Mouse (Mus musculus) urinary bladder, adult 2 months (tissue): Measurements from ENCODE around the gene Irf7. TPM values are rescaled to one million over a fixed set of nuclear protein-coding genes. Genes with fewer than 3 reads are reported as not detected.
A peak's percentile ranks its signal among the peaks of the same experiment; 100 is the strongest.

ENCODE experiments used
- DNase-seq: peaks from one replicate; pipeline ENCODE4 v3.0.0; 2022; ENCODE audit warnings: low spot score
- polyA plus RNA-seq: library from polyadenylated mRNA; depleted of rRNA; stranded (reverse); fragments of >200 nt; gene quantifications from 2 replicates; pipeline ENCODE4 v1.2.3, GENCODE M21; 2012; rRNA removed

Irf7 gene
- polyA plus RNA-seq, 1 experiment: 23.3 TPM

DNA sequence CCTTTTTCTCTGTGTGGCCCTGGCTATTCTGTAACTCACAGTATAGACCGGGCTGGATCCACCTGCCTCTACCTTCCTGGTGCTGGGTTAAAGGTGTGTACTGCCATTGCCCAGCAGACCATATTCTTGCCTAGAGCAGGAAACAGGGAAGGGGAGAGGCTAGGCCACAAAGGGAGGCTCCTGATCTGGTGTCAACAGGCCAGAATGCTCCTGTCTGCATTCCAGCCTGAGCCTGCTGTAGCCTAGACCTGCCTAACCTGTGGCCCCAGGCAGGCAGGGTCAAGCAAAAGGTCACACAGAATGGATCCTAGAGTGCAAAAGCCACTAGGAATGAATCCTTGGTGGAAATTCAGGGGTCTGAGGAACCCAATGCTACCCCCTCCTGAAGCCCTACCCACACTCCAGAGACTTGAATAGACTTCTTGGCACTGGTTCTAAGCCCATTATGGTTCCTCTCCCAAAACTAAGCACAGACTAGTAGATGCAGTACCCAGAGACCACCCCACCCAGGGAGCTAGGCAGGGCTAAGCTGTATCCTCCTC lies 46.7 kb downstream of the Irf7 start:
- no peak for DNase-seq

GRCm38 (mm10) chr7:141218557-141219133 lies 47.6 kb downstream of the Irf7 start:
- no peak for DNase-seq

GRCm38 (mm10) chr7:141218141-141218540 lies 48.1 kb downstream of the Irf7 start:
- DNase-seq: no peak

DNA sequence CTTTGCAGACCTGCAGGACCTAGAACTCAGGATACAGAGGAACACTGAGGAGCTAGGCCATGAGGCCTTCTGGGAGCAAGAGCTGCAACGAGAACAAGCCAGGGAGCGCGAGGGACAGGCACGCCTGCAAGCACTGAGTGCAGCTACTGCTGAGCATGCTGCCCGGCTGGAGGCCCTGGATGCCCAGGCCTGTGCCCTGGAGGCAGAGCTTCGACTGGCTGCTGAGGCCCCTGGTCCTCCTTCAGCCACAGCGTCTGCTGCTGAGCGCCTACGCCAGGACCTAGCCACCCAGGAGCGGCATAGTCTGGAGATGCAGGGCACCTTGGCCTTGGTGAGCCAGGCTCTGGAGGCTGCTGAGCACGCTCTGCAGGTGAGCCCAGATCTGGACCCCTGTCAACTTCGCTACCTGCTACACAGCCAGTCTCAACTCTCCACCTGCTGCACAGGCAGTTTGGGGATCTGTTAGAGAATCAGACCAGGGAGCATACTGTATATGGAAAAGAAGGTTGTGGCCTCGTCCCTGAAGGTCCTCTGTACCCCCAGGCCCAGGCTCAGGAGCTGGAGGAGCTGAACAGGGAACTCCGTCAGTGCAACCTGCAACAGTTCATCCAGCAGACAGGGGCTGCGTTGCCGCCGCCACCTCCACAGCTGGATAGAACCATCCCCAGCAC lies 48.8 kb downstream of the Irf7 start:
- DNase-seq: no peak

GRCm38 (mm10) chr7:141216894-141217293 lies 49.4 kb downstream of the Irf7 start:
- no peak for DNase-seq

GRCm38 (mm10) chr7:141215880-141216733 lies 50.2 kb downstream of the Irf7 start:
- DNase-seq: peak; percentile 85

DNA sequence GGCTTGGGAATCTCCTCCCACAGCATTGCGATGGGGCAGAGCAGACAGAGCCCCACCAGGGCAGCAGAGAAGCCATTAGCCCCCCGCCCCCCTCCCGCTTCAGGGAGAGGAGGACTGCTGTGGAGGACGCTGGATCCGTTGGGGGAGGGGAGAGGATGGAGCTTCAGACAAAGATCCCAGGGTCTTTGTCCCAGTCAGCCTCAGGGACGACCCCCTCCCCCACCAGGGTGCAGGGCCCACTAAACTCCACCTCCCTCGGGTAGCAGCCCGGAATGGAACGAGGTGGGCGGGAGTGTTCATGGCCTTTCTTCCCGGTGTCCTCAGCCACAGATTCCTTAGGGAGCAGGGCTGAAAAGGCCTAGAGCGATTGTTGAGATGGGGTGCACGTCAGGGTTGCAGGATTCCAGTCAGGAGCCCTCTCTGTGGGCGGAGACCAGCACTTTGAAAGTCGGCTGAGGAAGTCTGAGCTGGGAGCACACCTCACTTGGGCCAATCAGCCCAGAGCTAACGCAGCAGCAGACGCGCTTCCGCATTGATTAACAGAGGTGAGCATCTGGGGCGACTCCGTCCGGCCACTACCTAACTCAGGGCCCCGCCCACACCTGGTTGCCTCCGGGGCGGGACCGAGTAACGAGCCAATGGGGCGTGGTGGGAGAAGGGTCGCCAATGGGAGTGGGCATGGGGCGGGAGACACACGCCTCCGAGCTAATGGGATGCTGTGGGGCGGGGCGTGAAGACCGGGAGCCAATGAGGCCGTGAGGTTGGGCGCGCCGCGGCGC lies 51.0 kb downstream of the Irf7 start, which contains the start of gene Rassf7:
Gene Rassf7 (plus strand): TSS at position 760 of the 779 bp plus-strand sequence.
- no peak for DNase-seq

DNA sequence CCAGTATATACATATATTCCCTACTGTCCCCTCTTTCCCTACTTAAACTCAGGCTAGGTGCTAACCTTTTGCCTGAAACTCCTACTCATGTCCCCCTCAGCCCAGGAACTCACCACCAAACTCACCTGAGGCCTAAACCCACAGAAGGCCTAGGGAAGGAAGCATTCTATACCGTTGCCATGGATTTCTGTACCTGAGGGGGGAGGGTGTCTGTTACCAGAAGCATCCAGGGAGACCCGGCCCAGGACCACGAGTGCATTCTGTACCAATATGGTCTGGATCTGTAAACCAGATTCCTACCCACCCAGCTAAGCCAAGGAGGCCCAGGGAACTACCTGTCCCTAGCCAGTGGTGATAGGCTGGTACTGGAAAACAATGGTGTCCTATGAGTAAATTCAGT lies 52.0 kb downstream of the Irf7 start:
- DNase-seq: no peak

DNA sequence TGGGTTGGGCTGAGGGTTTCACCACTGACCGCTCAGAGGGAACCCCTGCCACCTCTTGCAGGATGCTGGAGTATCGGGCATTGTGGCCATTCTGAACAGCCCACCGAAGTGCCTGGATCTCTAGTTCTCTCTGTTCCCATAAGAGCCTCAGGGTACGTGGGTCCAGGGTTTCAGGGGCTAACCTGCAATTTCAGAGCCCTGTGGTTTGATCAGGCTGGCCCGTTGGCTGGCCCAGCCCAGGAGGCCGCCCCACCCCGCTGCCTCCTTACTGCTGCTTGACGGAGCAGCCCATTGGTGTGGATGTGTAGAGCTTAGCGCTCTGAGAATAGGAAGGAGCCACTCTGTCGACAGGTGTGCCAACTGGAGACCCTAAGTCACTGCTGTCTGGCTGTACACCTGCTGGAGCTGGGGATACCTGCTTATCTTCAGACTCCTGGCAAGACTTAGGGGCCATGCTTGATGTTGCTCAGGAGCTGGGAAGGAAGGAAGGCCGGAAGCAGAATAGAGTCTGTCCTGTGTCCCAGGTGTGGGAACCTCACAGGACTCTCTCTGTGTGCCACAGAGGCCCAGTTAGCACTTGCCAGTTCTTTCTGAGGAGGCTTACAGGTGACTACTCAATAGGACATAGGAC lies 52.6 kb downstream of the Irf7 start, which contains the start of gene Lmntd2:
Gene Lmntd2 (minus strand): TSS at position 476 of the 631 bp plus-strand sequence.
- no peak for DNase-seq

- DNase-seq: no peak
Measured at GRCm38 (mm10) chr7:141213133-141213532, 53.1 kb downstream of the Irf7 start.

Other genes starting within 250 kb of the Irf7 start
- gene Ifitm6, start 248.6 kb downstream of the Irf7 start, polyA plus RNA-seq: 7.5 and 8.8 TPM in 2 replicates
- gene Gm17387, start 237.3 kb downstream of the Irf7 start, polyA plus RNA-seq: not detected in 2 replicates
- gene B4galnt4, start 205.4 kb downstream of the Irf7 start, polyA plus RNA-seq: 0.45 and 0.55 TPM in 2 replicates
- gene Pkp3, start 188.3 kb downstream of the Irf7 start, polyA plus RNA-seq: 26.5 and 27.7 TPM in 2 replicates
- gene Sigirr, start 165.9 kb downstream of the Irf7 start, polyA plus RNA-seq: 13.8 and 15.0 TPM in 2 replicates
- 7.5 and 13.7 TPM in 2 replicates for gene Ano9, start 148.7 kb downstream of the Irf7 start, polyA plus RNA-seq
- 25.6 and 27.7 TPM in 2 replicates for gene Ptdss2, start 144.1 kb downstream of the Irf7 start, polyA plus RNA-seq
- gene Rnh1, start 93.6 kb downstream of the Irf7 start, polyA plus RNA-seq: 126 and 135 TPM in 2 replicates
- gene Hras, start 72.5 kb downstream of the Irf7 start, polyA plus RNA-seq: 114 and 129 TPM in 2 replicates
- gene Lrrc56, start 72.3 kb downstream of the Irf7 start, polyA plus RNA-seq: 5.2 and 5.8 TPM in 2 replicates
- 8.4 and 11.6 TPM in 2 replicates for gene Lmntd2, start 52.4 kb downstream of the Irf7 start, polyA plus RNA-seq
- 97.6 and 157 TPM in 2 replicates for gene Rassf7, start 50.6 kb downstream of the Irf7 start, polyA plus RNA-seq
- gene Phrf1, start 37.7 kb downstream of the Irf7 start, polyA plus RNA-seq: 16.4 and 30.4 TPM in 2 replicates
- gene Cdhr5, start 10.3 kb upstream of the Irf7 start, polyA plus RNA-seq: 0.07 TPM in 1 of 2 replicates, not detected in the other
- 0.41 and 1.3 TPM in 2 replicates for gene Sct, start 12.7 kb upstream of the Irf7 start, polyA plus RNA-seq
- gene Drd4, start 25.5 kb upstream of the Irf7 start, polyA plus RNA-seq: 0.06 and 0.21 TPM in 2 replicates
- gene Deaf1, start 61.2 kb upstream of the Irf7 start, polyA plus RNA-seq: 14.6 and 22.8 TPM in 2 replicates
- gene Tmem80, start 61.3 kb upstream of the Irf7 start, polyA plus RNA-seq: 34.1 and 42.5 TPM in 2 replicates
- 79.7 and 109 TPM in 2 replicates for gene Eps8l2, start 72.4 kb upstream of the Irf7 start, polyA plus RNA-seq
- 269 and 320 TPM in 2 replicates for gene Taldo1, start 125.7 kb upstream of the Irf7 start, polyA plus RNA-seq
- gene Gatd1, start 147.7 kb upstream of the Irf7 start, polyA plus RNA-seq: 48.3 and 59.2 TPM in 2 replicates
- 1.3 and 3.4 TPM in 2 replicates for gene Cend1, start 163.0 kb upstream of the Irf7 start, polyA plus RNA-seq
- 42.0 and 55.2 TPM in 2 replicates for gene Slc25a22, start 171.4 kb upstream of the Irf7 start, polyA plus RNA-seq
- gene Pidd1, start 177.5 kb upstream of the Irf7 start, polyA plus RNA-seq: 4.7 and 4.8 TPM in 2 replicates
- gene Rplp2, start 180.9 kb upstream of the Irf7 start, polyA plus RNA-seq: 1,171 and 1,507 TPM in 2 replicates
- gene Pnpla2, start 188.7 kb upstream of the Irf7 start, polyA plus RNA-seq: 108 and 133 TPM in 2 replicates
- 24.0 and 25.8 TPM in 2 replicates for gene Cracr2b, start 194.6 kb upstream of the Irf7 start, polyA plus RNA-seq
- gene Cd151, start 200.9 kb upstream of the Irf7 start, polyA plus RNA-seq: 280 and 288 TPM in 2 replicates
- gene Polr2l, start 208.7 kb upstream of the Irf7 start, polyA plus RNA-seq: 41.8 and 48.1 TPM in 2 replicates
- gene Tspan4, start 208.8 kb upstream of the Irf7 start, polyA plus RNA-seq: 161 and 196 TPM in 2 replicates